Mouse (Mus musculus) lung, postnatal 36 days (tissue): ENCODE results near the gene Mertk.
"Not testable (repeated sequence)": the region's sequence is repeated elsewhere in the genome, so short reads cannot be mapped to it uniquely, and the experiment has no call there.

ENCODE experiments used
- DNase-seq: peaks from one replicate; pipeline ENCODE4 v3.0.0; 2022; ENCODE audit warnings: mixed read lengths

The Mertk gene

DNA sequence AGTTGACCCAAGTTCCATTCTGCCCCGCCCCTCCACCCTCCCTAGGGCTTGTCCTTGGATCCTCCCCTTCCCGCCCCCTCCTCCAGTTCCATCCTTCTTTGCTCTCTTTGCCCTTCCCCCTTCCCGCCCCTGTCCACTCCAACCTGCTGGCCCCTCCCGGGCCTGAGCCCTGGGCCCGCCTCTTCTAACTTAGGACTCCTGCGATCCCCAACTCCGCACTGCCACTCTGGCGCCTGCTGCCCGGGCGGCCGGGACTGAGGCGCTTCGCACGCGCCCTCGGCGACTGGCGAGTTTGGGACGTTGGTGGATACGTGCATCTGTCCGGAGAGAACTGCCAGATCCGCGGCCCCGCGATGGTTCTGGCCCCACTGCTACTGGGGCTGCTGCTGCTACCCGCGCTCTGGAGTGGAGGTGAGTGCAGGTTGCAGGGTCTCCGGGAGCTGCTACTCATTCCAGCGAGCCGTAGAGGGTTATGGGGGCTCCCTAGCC is at the start of gene Mertk:
Gene Mertk, plus strand, starts transcription at position 264 of the 489 bp plus-strand sequence.
- peak; percentile 98 for DNase-seq

- peak; percentile 75 for DNase-seq
Measured at GRCm38 (mm10) chr2:128680661-128681060, 18.1 kb upstream of the Mertk start.

- DNase-seq = peak; percentile 89
Measured at GRCm38 (mm10) chr2:128686921-128687557, 11.7 kb upstream of the Mertk start, which contains the start of gene Anapc1. TSS of gene Anapc1 (minus strand) at chr2:128687391.

- no peak for DNase-seq
Measured at GRCm38 (mm10) chr2:128687558-128688120, 11.1 kb upstream of the Mertk start.

GRCm38 (mm10) chr2:128692336-128692735 is 6.4 kb upstream of the Mertk start:
- no peak for DNase-seq

DNA sequence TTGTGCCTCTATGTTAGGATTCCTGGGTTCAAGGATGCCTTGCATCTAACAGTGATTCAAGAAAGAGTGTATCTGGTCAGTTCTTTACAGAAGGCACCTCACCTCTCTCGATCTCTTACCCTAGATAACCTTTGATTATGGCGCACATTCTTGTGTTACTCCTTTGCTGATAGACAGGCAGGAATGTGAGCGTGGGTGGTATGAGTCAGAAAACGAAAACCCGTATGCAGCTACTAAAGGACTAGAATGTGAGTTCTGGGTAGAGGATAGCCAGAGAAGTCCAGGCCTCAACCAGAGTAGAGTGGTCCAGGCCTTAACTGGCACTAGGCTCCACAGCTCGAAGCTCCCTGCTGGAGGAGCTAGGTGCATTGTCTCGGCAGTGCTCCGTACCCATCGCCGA is 6.0 kb upstream of the Mertk start:
- no peak for DNase-seq

- DNase-seq = no peak
Measured at GRCm38 (mm10) chr2:128693236-128693635, 5.5 kb upstream of the Mertk start.

GRCm38 (mm10) chr2:128693828-128694227 is 4.9 kb upstream of the Mertk start:
- DNase-seq = not testable (repeated sequence)

DNA sequence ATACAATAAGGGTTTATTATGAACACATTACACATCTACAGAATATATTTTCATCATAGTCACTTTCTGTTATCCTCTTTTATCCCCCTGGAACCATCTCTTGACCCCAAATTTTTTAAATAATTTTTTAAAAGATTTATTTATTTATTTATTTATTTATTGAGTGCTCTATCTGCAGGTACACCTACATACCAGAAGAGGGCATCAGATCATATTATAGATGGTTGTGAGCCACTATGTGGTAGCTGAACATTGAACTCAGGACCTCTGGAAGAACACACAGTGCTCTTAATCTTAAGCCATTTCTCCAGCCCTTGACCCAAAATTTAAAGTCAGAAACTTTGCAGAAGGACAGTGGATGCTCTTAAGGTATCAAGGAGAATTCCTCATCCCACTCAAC is 4.2 kb upstream of the Mertk start:
- DNase-seq = no peak

DNA sequence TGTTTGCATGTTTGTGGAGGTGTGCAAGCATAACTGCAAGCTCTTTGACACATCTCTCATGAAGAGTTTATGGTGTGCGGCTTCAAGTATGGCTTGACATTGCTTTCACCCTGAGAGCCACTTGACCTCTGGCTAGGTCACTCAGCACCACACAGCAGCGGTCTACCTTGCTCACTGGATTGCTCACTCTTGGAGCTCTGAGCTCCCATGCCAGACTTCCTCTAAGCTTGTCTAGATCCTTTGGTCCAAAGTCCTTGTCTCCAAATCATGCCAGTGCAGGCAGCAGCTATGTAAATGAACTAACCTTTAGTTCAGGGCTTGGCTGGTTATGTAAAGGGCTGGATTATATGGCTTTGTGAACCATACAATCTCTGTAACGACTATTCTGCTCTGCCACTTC is 2.3 kb upstream of the Mertk start:
- DNase-seq = no peak

DNA sequence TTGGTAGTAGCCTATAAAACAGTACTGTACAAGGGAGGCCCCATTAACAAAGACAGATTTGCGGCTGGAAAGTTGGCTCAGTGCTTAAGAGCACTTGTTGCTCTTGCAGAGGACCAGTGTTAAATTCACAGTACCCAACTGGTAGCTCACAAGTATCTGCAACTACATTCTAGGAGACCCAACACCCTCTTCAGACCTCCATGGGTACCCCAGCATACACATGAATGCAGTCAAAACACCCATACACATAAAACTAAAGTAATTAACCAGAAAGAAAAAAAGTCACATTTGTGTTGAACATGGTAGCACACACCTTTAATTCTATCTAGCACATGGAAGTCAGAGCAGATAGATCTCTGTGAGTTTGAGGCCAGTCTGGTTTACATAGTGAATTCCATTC is 1.7 kb upstream of the Mertk start:
- no peak for DNase-seq

DNA sequence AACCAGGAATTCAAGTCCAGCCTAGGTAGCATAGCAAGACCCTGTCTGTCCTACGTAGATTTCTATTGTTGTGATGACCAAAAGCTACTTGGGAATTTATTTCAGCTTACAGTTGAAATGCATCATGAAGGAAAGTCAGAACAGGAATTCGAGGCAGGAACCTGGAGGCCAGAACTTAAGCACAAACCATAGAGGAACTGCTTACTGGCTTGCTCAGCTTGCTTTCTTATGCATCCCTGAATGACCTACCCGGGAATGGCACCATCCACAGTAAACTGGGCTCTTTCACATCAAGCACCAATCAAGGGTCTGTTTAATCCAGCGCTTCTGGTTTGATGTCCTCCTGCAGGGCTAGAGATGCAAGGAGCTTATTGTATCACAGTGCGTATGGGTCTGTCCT is 1.2 kb upstream of the Mertk start:
- no peak for DNase-seq

- DNase-seq = peak; percentile 93
Measured at GRCm38 (mm10) chr2:128698140-128698692, 540 bp upstream of the Mertk start.

DNA sequence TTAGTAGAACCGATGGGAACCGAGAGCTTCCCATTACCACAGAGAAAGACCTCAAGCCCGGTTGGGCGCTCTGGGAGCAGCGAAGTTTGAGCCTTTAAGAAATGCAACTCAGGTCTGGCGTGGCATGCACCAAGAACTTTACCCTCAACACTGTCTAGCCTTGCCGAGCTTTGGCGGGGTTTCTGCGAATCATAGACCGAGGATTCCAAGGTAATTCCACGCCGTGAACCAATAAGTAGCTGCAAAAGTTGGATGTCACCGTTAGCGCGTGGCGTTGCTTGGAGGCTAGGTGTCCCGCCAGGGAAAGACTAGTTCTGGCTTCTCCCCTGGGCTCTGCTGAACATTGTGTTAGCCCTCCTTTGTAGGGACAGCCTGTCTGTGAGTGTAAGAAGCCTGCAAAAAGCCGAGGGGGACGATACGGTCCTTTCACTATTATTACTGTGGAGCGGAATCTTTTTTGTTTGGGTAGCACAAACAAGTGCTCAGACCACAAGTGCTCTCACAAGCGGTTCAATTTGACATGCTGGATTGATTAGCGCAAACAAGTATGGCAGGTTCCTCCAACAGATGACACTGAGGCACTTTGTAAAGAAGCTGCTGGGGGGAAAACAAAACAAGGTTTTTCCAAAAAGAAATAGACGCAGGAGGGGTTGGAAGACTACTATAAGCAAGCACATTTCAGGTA is 587 bp downstream of the Mertk start:
- peak; percentile 47 for DNase-seq

- DNase-seq = peak; percentile 81
Measured at GRCm38 (mm10) chr2:128704474-128704873, 5.7 kb downstream of the Mertk start.

DNA sequence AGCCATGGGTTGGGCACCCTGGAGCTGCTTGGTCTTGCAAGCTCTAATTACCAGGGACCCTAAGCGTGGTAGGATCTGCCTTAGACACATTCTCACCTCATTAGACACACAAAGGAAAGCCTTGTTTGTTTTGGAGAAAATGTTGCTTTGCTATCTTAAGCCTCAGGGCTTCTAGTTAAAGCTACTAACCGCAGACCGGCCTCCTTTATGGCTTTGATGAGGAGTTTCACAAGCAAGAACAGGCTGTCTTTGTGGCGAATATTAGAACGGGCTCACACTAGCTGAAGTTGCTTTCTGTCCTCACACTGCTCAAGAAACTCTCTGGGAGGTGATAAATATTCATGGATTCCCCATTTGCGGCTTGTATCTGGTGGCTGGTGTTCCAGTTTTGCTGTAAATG is 10.5 kb downstream of the Mertk start:
- DNase-seq = peak; percentile 33

DNA sequence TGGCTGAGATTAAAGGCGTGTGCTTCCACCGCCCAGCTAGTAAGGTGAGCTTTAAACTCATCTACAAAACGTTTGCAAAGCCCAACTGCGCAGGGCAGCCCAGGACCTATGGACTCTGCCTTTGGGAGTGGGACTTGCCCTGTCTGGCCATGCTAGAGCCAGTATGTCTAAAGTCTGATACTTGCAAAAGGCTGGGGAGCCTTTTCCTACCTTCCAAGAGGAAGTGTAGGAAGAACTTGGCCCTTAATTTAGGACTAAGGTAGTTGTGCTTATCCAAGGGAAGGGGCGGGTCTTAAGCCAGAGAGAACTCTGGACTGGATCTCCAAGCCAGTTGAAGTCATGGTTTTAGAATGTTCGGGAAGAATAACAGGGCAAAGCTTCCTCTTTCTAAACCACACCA is 11.9 kb downstream of the Mertk start:
- peak; percentile 42 for DNase-seq

DNA sequence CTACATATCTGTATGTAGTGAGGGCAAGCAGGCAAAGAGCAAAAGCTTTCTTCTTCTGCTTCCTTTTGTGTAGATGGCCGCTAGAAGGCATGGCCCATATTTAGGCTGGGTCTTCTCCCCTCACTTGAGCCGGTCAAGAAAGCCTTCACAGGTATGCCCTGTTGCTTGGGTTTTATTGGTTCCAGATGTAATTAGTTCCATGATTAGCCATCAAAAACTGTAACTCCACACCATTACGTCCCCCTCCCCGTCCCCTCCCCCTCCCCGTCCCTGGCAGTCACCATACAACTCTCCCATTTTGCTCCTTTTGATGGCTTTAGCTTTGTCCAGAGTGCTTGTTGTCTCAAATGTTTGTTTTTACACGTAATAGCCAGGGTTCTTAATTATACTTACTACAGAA is 14.2 kb downstream of the Mertk start:
- DNase-seq = no peak

DNA sequence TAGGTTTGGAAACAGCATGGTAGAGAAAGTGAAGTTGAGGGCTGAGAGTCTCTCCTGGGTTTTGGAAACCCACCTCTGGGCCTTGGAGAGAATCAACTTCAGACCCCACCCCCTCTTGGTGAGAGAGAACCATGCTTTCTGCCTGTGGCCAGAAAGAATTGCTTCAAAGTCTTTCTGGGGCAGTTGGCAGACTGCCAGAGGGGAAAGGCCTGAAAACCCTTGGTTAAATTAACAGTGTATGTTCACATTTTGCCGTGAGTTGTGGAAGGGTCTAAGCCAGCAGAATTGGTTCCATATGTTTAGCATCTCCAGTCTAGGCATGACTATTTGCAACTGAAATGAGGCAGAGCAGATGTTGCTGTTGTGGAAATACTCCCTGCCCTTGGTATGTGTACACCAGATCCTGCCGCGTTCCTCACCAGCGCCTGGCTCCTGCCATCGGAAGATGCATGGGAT is 14.8 kb downstream of the Mertk start:
- peak; percentile 52 for DNase-seq

DNA sequence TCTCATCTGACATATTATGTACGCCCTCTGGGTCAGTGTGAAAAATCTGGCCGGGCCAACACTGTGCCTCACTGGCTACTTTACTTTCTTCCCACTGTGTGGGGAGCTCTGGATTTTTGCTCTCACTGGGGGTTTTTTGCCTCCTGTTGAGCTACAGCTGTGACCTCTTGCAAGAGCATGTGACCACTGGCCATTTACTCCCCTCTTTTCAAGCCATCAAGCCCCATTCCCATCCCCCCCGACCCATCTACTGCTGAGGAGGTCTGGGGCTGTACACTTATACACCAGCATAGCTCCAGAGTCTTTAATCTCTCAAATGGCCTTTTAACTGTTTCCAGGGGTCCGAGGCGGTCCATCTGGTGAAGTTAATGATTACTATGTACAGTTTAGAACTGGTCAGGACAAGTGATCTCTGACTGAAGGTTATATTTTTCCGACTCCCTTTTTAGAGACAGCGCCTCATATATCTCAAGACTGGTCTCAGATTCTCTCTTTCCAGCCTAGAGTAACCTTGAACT is 16.0 kb downstream of the Mertk start:
- no peak for DNase-seq

- no peak for DNase-seq
Measured at GRCm38 (mm10) chr2:128715979-128716378, 17.2 kb downstream of the Mertk start.

DNA sequence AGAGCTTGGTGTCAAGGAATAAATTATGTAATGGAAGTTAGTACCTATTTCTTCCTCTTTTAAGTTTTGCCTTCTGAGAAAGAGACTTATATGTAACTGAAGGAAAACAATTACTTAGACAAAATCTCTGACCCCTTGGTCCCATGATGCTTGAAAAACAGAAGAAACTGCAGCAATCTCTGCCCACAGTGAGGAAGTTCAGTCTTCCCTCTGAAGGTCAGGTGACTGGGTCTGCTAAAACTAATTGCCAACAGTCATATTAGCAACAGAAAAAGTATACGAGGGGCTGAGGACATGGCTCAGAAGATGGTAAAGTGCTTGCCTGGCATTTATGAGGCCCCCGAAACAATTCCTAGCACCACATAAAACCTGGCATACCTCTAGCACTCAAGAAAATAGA is 20.6 kb downstream of the Mertk start:
- DNase-seq = peak; percentile 31

- DNase-seq = peak; percentile 31
Measured at GRCm38 (mm10) chr2:128722106-128722710, 23.5 kb downstream of the Mertk start.
